8 mouse cellular contexts compared by ENCODE assay signal in the genomic region with DNA sequence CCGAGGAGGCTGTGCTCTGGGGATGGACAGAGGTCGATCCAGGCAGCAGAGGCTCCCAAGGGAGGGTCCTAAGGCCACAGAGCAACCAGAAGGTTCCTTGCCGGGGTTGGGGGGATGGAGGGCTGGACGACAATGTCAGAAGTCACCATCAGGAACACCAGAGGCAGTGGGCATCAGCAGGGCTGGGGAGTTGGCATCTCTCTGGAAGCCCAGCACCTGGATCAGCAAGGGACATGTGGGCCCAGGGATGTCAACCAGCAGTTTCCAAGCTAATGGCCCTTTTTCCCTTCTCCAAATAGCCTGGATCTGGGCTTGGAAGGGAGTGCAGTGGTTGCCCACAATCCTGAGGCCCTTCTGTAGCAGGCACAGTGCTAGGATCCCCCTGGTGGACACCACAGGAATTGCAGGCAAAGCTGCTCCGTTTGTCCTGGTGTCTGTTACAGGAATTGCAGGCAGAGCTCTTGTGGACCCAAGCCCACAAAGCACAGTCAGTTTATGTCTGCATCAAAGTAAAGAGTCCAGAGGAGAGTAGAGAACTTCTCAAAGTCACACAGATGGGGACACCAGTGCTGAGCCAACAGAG. TPM values are rescaled to one million over a fixed set of nuclear protein-coding genes. Genes with fewer than 3 reads are reported as not detected.
A peak's percentile ranks its signal among the peaks of the same experiment; 100 is the strongest.
DNase-seq lines count a peak whose midpoint lies in the region; ATAC-seq lines count a peak whose summit lies in the region.

No protein-coding gene starts in this region.

- H3K36me3 ChIP-seq in kidney, embryonic 16.5 days (ENCODE audit: insufficient read depth, low read length), result no peaks in the 10 kb centered on the region
- no peaks in the 10 kb centered on the region for H3K36me3 ChIP-seq in liver, embryonic 12.5 days
- no peaks in the 10 kb centered on the region for H3K36me3 ChIP-seq in neural tube, embryonic 12.5 days

- no peak overlapping the region for H3K9ac ChIP-seq in kidney, embryonic 16.5 days (replicated peaks; ENCODE audit: low read length)
- no peak overlapping the region for H3K9ac ChIP-seq in liver, embryonic 12.5 days
- H3K9ac ChIP-seq in neural tube, embryonic 12.5 days, result no peak overlapping the region

- H3K9me3 ChIP-seq in kidney, embryonic 16.5 days (ENCODE audit: low read length), result 0 out of 2 replicates have a peak, but pooled peaks cover 3% of the 10 kb centered on the region
- H3K9me3 ChIP-seq in liver, embryonic 12.5 days (replicated peaks), result no peaks in the 10 kb centered on the region
- no peaks in the 10 kb centered on the region for H3K9me3 ChIP-seq in neural tube, embryonic 12.5 days

- H3K27me3 ChIP-seq in kidney, embryonic 16.5 days (ENCODE audit: insufficient read depth, low read length), result no peaks in the 10 kb centered on the region
- 0 out of 2 replicates have a peak, but pooled peaks cover 5% of the 10 kb centered on the region for H3K27me3 ChIP-seq in liver, embryonic 12.5 days (replicated peaks)
- no peaks in the 10 kb centered on the region for H3K27me3 ChIP-seq in neural tube, embryonic 12.5 days (replicated peaks)

- H3K4me2 ChIP-seq in kidney, embryonic 16.5 days (replicated peaks; ENCODE audit: low read depth, low read length), result no peak overlapping the region
- no peak overlapping the region for H3K4me2 ChIP-seq in liver, embryonic 12.5 days
- 0 out of 2 replicates have a peak overlapping the region, but pooled peaks have one; percentile 18 for H3K4me2 ChIP-seq in neural tube, embryonic 12.5 days (replicated peaks)

- DNase-seq in 3T3-L1 (ENCODE audit: low read depth, low spot score) (peak; percentile 91), R1 (ENCODE audit: low read depth, low spot score) (peak; percentile 90)
- peak; percentile 87 for DNase-seq in embryo, embryonic 10 days (ENCODE audit: low spot score)
- peak; percentile 30 for DNase-seq in gastrocnemius, postnatal 25 days
- peak; percentile 63 for DNase-seq in testis, postnatal 14 days (ENCODE audit: low spot score)

- WGBS in kidney, embryonic 16.5 days, result 63% methylated on average over 5 of the region's 5 CpGs
- WGBS in liver, embryonic 12.5 days (ENCODE audit: insufficient replicate concordance), result 44% methylated on average over 5 of the region's 5 CpGs
- 53% methylated on average over 5 of the region's 5 CpGs for WGBS in neural tube, embryonic 12.5 days

- no peaks in the 10 kb centered on the region for H3K4me1 ChIP-seq in kidney, embryonic 16.5 days (ENCODE audit: insufficient read depth, low read length)
- H3K4me1 ChIP-seq in liver, embryonic 12.5 days, result no peaks in the 10 kb centered on the region
- H3K4me1 ChIP-seq in neural tube, embryonic 12.5 days, result peaks cover 35% of the 10 kb centered on the region

- ATAC-seq in kidney, embryonic 16.5 days (ENCODE audit: low FRiP score, low TSS enrichment), result 0 out of 2 replicates have a peak, but pooled peaks have one; percentile 13
- peak; percentile 36; the same call in 1 of the 2 replicates for ATAC-seq in liver, embryonic 12.5 days
- peak; percentile 25 for ATAC-seq in neural tube, embryonic 12.5 days (ENCODE audit: low FRiP score, low read depth)

- H3K4me3 ChIP-seq in kidney, embryonic 16.5 days (ENCODE audit: low read length), result no peak overlapping the region
- H3K4me3 ChIP-seq in liver, embryonic 12.5 days, result no peak overlapping the region
- H3K4me3 ChIP-seq in neural tube, embryonic 12.5 days, result no peak overlapping the region

- no peak overlapping the region for H3K27ac ChIP-seq in kidney, embryonic 16.5 days (ENCODE audit: low read length)
- H3K27ac ChIP-seq in liver, embryonic 12.5 days, result no peak overlapping the region
- H3K27ac ChIP-seq in neural tube, embryonic 12.5 days, result peak overlapping the region; percentile 82

RNA-seq across cellular contexts. Expression of a gene that starts 1.3 kb away (rescaled TPM):
- under 1 TPM; 0.43 to 0.78 TPM for total RNA-seq in gastrocnemius, postnatal 25 days (2021)
- polyA plus RNA-seq in kidney, embryonic 16.5 days (2015; fragmentation: Nextera tagmentation; extraction: Ambion mirVana), result 1.8 and 2.4 TPM in 2 replicates
- 0.20 and 0.25 TPM in 2 replicates for polyA plus RNA-seq in liver, embryonic 12.5 days (2016; fragmentation: Nextera tagmentation; extraction: Ambion mirVana)
- polyA plus RNA-seq in neural tube, embryonic 12.5 days (2016; fragmentation: Nextera tagmentation; extraction: Ambion mirVana), result 1.1 and 1.4 TPM in 2 replicates

RNA-seq across cellular contexts. Expression of a gene that starts 31.5 kb away (rescaled TPM):
- 10 to 100 TPM; 29.7 to 35.6 TPM for total RNA-seq in gastrocnemius, postnatal 25 days (2021)
- polyA plus RNA-seq in kidney, embryonic 16.5 days (2015; fragmentation: Nextera tagmentation; extraction: Ambion mirVana), result 80.2 and 86.0 TPM in 2 replicates
- 58.9 and 63.6 TPM in 2 replicates for polyA plus RNA-seq in liver, embryonic 12.5 days (2016; fragmentation: Nextera tagmentation; extraction: Ambion mirVana)
- 87.1 and 90.5 TPM in 2 replicates for polyA plus RNA-seq in neural tube, embryonic 12.5 days (2016; fragmentation: Nextera tagmentation; extraction: Ambion mirVana)

RNA-seq across cellular contexts. Expression of a gene that starts 31.8 kb away (rescaled TPM):
- 10 to 100 TPM; 36.8 to 43.8 TPM for total RNA-seq in gastrocnemius, postnatal 25 days (2021)
- 123 and 133 TPM in 2 replicates for polyA plus RNA-seq in kidney, embryonic 16.5 days (2015; fragmentation: Nextera tagmentation; extraction: Ambion mirVana)
- 73.6 and 79.1 TPM in 2 replicates for polyA plus RNA-seq in liver, embryonic 12.5 days (2016; fragmentation: Nextera tagmentation; extraction: Ambion mirVana)
- 140 and 162 TPM in 2 replicates for polyA plus RNA-seq in neural tube, embryonic 12.5 days (2016; fragmentation: Nextera tagmentation; extraction: Ambion mirVana)

RNA-seq across cellular contexts. Expression of a gene that starts 40.6 kb away (rescaled TPM):
- not detected for total RNA-seq in gastrocnemius, postnatal 25 days (2021)
- polyA plus RNA-seq in kidney, embryonic 16.5 days (2015; fragmentation: Nextera tagmentation; extraction: Ambion mirVana), result not detected in 2 replicates
- polyA plus RNA-seq in liver, embryonic 12.5 days (2016; fragmentation: Nextera tagmentation; extraction: Ambion mirVana), result not detected in 2 replicates
- not detected in 2 replicates for polyA plus RNA-seq in neural tube, embryonic 12.5 days (2016; fragmentation: Nextera tagmentation; extraction: Ambion mirVana)

RNA-seq across cellular contexts. Expression of a gene that starts 56.7 kb away (rescaled TPM):
- total RNA-seq in gastrocnemius, postnatal 25 days (2021), result 100 to 1,000 TPM; 147 to 152 TPM
- polyA plus RNA-seq in kidney, embryonic 16.5 days (2015; fragmentation: Nextera tagmentation; extraction: Ambion mirVana), result 242 and 284 TPM in 2 replicates
- polyA plus RNA-seq in liver, embryonic 12.5 days (2016; fragmentation: Nextera tagmentation; extraction: Ambion mirVana), result 176 and 179 TPM in 2 replicates
- 192 and 202 TPM in 2 replicates for polyA plus RNA-seq in neural tube, embryonic 12.5 days (2016; fragmentation: Nextera tagmentation; extraction: Ambion mirVana)

Comparison
In these comparisons a context has a peak if more than half of its experiments do, and no peak if none do; other contexts are left out.
1. DNase-seq: peak in every context shown above with its lines; median percentile 91 in 3T3-L1; 90 in R1; 87 in embryo, embryonic 10 days; 63 in testis, postnatal 14 days; 30 in gastrocnemius, postnatal 25 days.